Mouse (Mus musculus) right cerebral cortex, adult 18-20 months (tissue): Measurements from ENCODE around the gene Cabp1.
A peak's percentile ranks its signal among the peaks of the same experiment; 100 is the strongest.

Experiments used
- DNase-seq: peaks from one replicate; pipeline ENCODE4 v3.0.0; 2022; ENCODE audit warnings: mixed read lengths

Cabp1 gene

GRCm38 (mm10) chr5:115193669-115194625 lies at the start of gene Cabp1:
Gene Cabp1 (minus strand): TSS chr5:115194381.
- peak; percentile 83 for DNase-seq

GRCm38 (mm10) chr5:115240191-115240590 lies 46.0 kb upstream of the Cabp1 start:
- peak; percentile 57 for DNase-seq

- DNase-seq: no peak
These were observed 44.6 kb upstream of the Cabp1 start for GRCm38 (mm10) chr5:115238729-115239195.

- DNase-seq: peak; percentile 96
These were observed 43.9 kb upstream of the Cabp1 start for GRCm38 (mm10) chr5:115237803-115238728.

- DNase-seq: peak; percentile 87
These were observed 41.6 kb upstream of the Cabp1 start, which contains the start of gene Pop5 for GRCm38 (mm10) chr5:115235786-115236263. Gene Pop5 (plus strand): TSS chr5:115235836.

GRCm38 (mm10) chr5:115235323-115235771 lies 41.2 kb upstream of the Cabp1 start:
- peak; percentile 87 for DNase-seq

GRCm38 (mm10) chr5:115234519-115234918 lies 40.3 kb upstream of the Cabp1 start:
- DNase-seq: peak; percentile 66

- no peak for DNase-seq
These were observed 39.0 kb upstream of the Cabp1 start for GRCm38 (mm10) chr5:115233031-115233780.

- DNase-seq: no peak
These were observed 38.3 kb upstream of the Cabp1 start for GRCm38 (mm10) chr5:115232516-115232915.

GRCm38 (mm10) chr5:115231552-115232120 lies 37.5 kb upstream of the Cabp1 start:
- no peak for DNase-seq

- DNase-seq: peak; percentile 85
These were observed 36.8 kb upstream of the Cabp1 start for GRCm38 (mm10) chr5:115230830-115231551.

- DNase-seq: no peak
These were observed 28.3 kb upstream of the Cabp1 start for GRCm38 (mm10) chr5:115222485-115222884.

- peak; percentile 86 for DNase-seq
These were observed 26.9 kb upstream of the Cabp1 start for GRCm38 (mm10) chr5:115220931-115221640.

GRCm38 (mm10) chr5:115217998-115218397 lies 23.8 kb upstream of the Cabp1 start:
- peak; percentile 61 for DNase-seq

- no peak for DNase-seq
These were observed 21.3 kb upstream of the Cabp1 start for GRCm38 (mm10) chr5:115215273-115216185.

GRCm38 (mm10) chr5:115214864-115215263 lies 20.7 kb upstream of the Cabp1 start:
- peak; percentile 81 for DNase-seq

GRCm38 (mm10) chr5:115212861-115213260 lies 18.7 kb upstream of the Cabp1 start:
- DNase-seq: peak; percentile 74

GRCm38 (mm10) chr5:115212451-115212850 lies 18.3 kb upstream of the Cabp1 start:
- DNase-seq: no peak

- DNase-seq: no peak
These were observed 16.2 kb upstream of the Cabp1 start for GRCm38 (mm10) chr5:115210380-115210779.
